Mouse (Mus musculus): ENCODE measurements around the gene Arhgef2.
"Not testable (repeated sequence)": the region's sequence is repeated elsewhere in the genome, so short reads cannot be mapped to it uniquely, and the experiment has no call there.

Arhgef2 gene

GRCm38 (mm10) chr3:88590246-88590645 lies 15.5 kb upstream of the Arhgef2 start:
- DNase-seq (ENCODE audit: low read depth, low spot score), result no peak

- no peak for DNase-seq (ENCODE audit: low read depth, low spot score)
These were observed 14.7 kb upstream of the Arhgef2 start for GRCm38 (mm10) chr3:88591044-88591443.

- no peak for DNase-seq (ENCODE audit: low read depth, low spot score)
These were observed 13.6 kb upstream of the Arhgef2 start for GRCm38 (mm10) chr3:88591950-88592731.

- DNase-seq (ENCODE audit: low read depth, low spot score), result no peak
These were observed 12.7 kb upstream of the Arhgef2 start for GRCm38 (mm10) chr3:88592942-88593576.

- no peak for DNase-seq (ENCODE audit: low read depth, low spot score)
These were observed 11.7 kb upstream of the Arhgef2 start for GRCm38 (mm10) chr3:88593893-88594580.

GRCm38 (mm10) chr3:88596547-88596946 lies 9.2 kb upstream of the Arhgef2 start:
- DNase-seq (ENCODE audit: low read depth, low spot score), result not testable (repeated sequence)

- no peak for DNase-seq (ENCODE audit: low read depth, low spot score)
These were observed 3.3 kb upstream of the Arhgef2 start for GRCm38 (mm10) chr3:88602466-88602865.

- no peak for DNase-seq (ENCODE audit: low read depth, low spot score)
These were observed 2.0 kb upstream of the Arhgef2 start for GRCm38 (mm10) chr3:88603714-88604161.

- DNase-seq (ENCODE audit: low read depth, low spot score), result no peak
These were observed 903 bp upstream of the Arhgef2 start for GRCm38 (mm10) chr3:88604863-88605262.

GRCm38 (mm10) chr3:88607065-88607757 lies 1.4 kb downstream of the Arhgef2 start:
- DNase-seq (ENCODE audit: low read depth, low spot score), result peak; percentile 82

- no peak for DNase-seq (ENCODE audit: low read depth, low spot score)
These were observed 2.0 kb downstream of the Arhgef2 start for GRCm38 (mm10) chr3:88607758-88608138.

GRCm38 (mm10) chr3:88609066-88609465 lies 3.3 kb downstream of the Arhgef2 start:
- DNase-seq (ENCODE audit: low read depth, low spot score), result no peak

GRCm38 (mm10) chr3:88614418-88614817 lies 8.7 kb downstream of the Arhgef2 start:
- no peak for DNase-seq (ENCODE audit: low read depth, low spot score)

- DNase-seq (ENCODE audit: low read depth, low spot score), result no peak
These were observed 9.4 kb downstream of the Arhgef2 start for GRCm38 (mm10) chr3:88615117-88615516.

- no peak for DNase-seq (ENCODE audit: low read depth, low spot score)
These were observed 10.2 kb downstream of the Arhgef2 start for GRCm38 (mm10) chr3:88615902-88616391.

- no peak for DNase-seq (ENCODE audit: low read depth, low spot score)
These were observed 11.3 kb downstream of the Arhgef2 start for GRCm38 (mm10) chr3:88616951-88617500.

- no peak for DNase-seq (ENCODE audit: low read depth, low spot score)
These were observed 12.5 kb downstream of the Arhgef2 start for GRCm38 (mm10) chr3:88618074-88618871.

GRCm38 (mm10) chr3:88619113-88620097 lies 13.6 kb downstream of the Arhgef2 start:
- DNase-seq (ENCODE audit: low read depth, low spot score), result no peak

Measured in WW6 (cell line).